Mouse (Mus musculus): ENCODE data around the gene Zfp46. TPM values are rescaled to one million over a fixed set of nuclear protein-coding genes. Genes with fewer than 3 reads are reported as not detected.

Gene Zfp46
- polyA plus RNA-seq, 1 experiment from 2014 or later: 28.1 TPM

Other genes starting within 250 kb of the Zfp46 start
- gene Rpl11, start 231.3 kb upstream of the Zfp46 start, polyA plus RNA-seq (2015; fragmentation: Nextera tagmentation; extraction: Ambion mirVana): 458 and 506 TPM in 2 replicates
- 560 and 561 TPM in 2 replicates for gene Id3, start 141.2 kb upstream of the Zfp46 start, polyA plus RNA-seq (2015; fragmentation: Nextera tagmentation; extraction: Ambion mirVana)
- 18.4 and 18.8 TPM in 2 replicates for gene E2f2, start 112.3 kb upstream of the Zfp46 start, polyA plus RNA-seq (2015; fragmentation: Nextera tagmentation; extraction: Ambion mirVana)
- 8.2 and 9.1 TPM in 2 replicates for gene Asap3, start 78.3 kb upstream of the Zfp46 start, polyA plus RNA-seq (2015; fragmentation: Nextera tagmentation; extraction: Ambion mirVana)
- 20.3 and 22.9 TPM in 2 replicates for gene Tcea3, start 37.0 kb upstream of the Zfp46 start, polyA plus RNA-seq (2015; fragmentation: Nextera tagmentation; extraction: Ambion mirVana)
- gene Hnrnpr, start 26.3 kb downstream of the Zfp46 start, polyA plus RNA-seq (2015; fragmentation: Nextera tagmentation; extraction: Ambion mirVana): 146 and 158 TPM in 2 replicates
- gene Htr1d, start 138.8 kb downstream of the Zfp46 start, polyA plus RNA-seq (2015; fragmentation: Nextera tagmentation; extraction: Ambion mirVana): not detected in 2 replicates
- 0.20 and 0.23 TPM in 2 replicates for gene 6030445D17Rik, start 177.6 kb downstream of the Zfp46 start, polyA plus RNA-seq (2015; fragmentation: Nextera tagmentation; extraction: Ambion mirVana)
- gene Luzp1, start 185.1 kb downstream of the Zfp46 start, polyA plus RNA-seq (2015; fragmentation: Nextera tagmentation; extraction: Ambion mirVana): 100 and 115 TPM in 2 replicates